Mouse (Mus musculus) liver, embryonic 14.5 days (tissue): Measurements from ENCODE around the gene Chd9.

ENCODE experiments used
- CTCF ChIP-seq: IDR thresholded peaks from 2 replicates; pipeline ENCODE4 v1.5.1; 2016; ENCODE audit warnings: antibody characterized with exemption, low read depth, control low read depth
- EP300 ChIP-seq: IDR thresholded peaks from 2 replicates; pipeline ENCODE4 v1.6.1; 2016; ENCODE audit warnings: antibody characterized with exemption, low read depth

GRCm38 (mm10) chr8:90891872-90892578 lies 63.9 kb downstream of the Chd9 start:
- TF ChIP-seq CTCF (no peak), EP300 (no peak)
